17 mouse cellular contexts compared by ENCODE assay signal in genomic region chr13:69608734-69609133, GRCm38 (mm10). TPM values are rescaled to one million over a fixed set of nuclear protein-coding genes. Genes with fewer than 3 reads are reported as not detected.
DNase-seq lines count a peak whose midpoint lies in the region; TF ChIP-seq lines count a peak whose summit lies in the region.
"Had no signal": no experiment of that assay in that cellular context is flagged by ENCODE, and none has a peak within 500 bp of the region (broad histone marks: within the 10 kb centered on the region; RNA-seq: fewer than 3 reads in every experiment).

No protein-coding gene starts in this region.

- peak; percentile 13 for DNase-seq in ovary, adult 18-20 months (ENCODE audit: low spot score)
- DNase-seq in ovary, postnatal 10 days (ENCODE audit: low spot score): no peak
- DNase-seq in MEL (ENCODE audit: low read depth, low spot score): peak; percentile 62
- no peak for DNase-seq in testis, postnatal 10 days (ENCODE audit: low spot score)
- DNase-seq: adrenal gland, adult 2 months; adrenal gland, adult 8-10 months; adrenal gland, postnatal 10 days; adrenal gland, postnatal 14 days; adrenal gland, postnatal 25 days; adrenal gland, postnatal 36 days; B cell, adult 2 months; cerebellum, adult 11 months; cerebellum, adult 11-12 months; cerebellum, adult 18-20 months; cerebellum, adult 2 months had no signal

- H3K9me3 ChIP-seq in MEL (replicated peaks; ENCODE audit: insufficient read depth, low read length): no peaks in the 10 kb centered on the region
- H3K9me3 ChIP-seq: G1E had no signal

- H3K4me1 ChIP-seq in MEL (ENCODE audit: control insufficient read depth in 1 of 2, insufficient read depth in 2 of 2, low read length in 2 of 2): peaks cover 0 to 26% of the 10 kb centered on the region in 2 experiments; a peak in 2 of 4 replicates

- peaks cover 0 to 22% of the 10 kb centered on the region in 2 experiments; a peak in 3 of 4 replicates for H3K36me3 ChIP-seq in MEL (ENCODE audit: control insufficient read depth in 1 of 2, insufficient read depth in 2 of 2, low read length in 2 of 2)

- no peak overlapping the region; a peak in 1 of 4 replicates for H3K4me3 ChIP-seq in MEL (ENCODE audit: control insufficient read depth in 1 of 2, insufficient read depth in 1 of 2, low read depth in 2 of 2, low read length in 2 of 2)

- no peaks in the 10 kb centered on the region for H3K27me3 ChIP-seq in MEL (ENCODE audit: control insufficient read depth in 1 of 2, insufficient read depth in 2 of 2, low read length in 2 of 2)
- H3K27me3 ChIP-seq: Patski had no signal

- TF ChIP-seq CTCF in MEL (IDR thresholded peaks at IDR 0.05 in 2 of 3, conservative IDR thresholded peaks at IDR 0.05 in 1 of 3; ENCODE audit: control insufficient read depth in 1 of 3, insufficient read depth in 1 of 3, low read depth in 2 of 3, low read length in 3 of 3, poor library complexity in 1 of 3, severe bottlenecking in 1 of 3): no peak

- no peak overlapping the region for H3K27ac ChIP-seq in MEL (ENCODE audit: control insufficient read depth, low read depth, low read length)

- TF ChIP-seq RAD21 in MEL (IDR thresholded peaks at IDR 0.05; ENCODE audit: low read depth, low read length): no peak

- TF ChIP-seq EP300 in MEL (IDR thresholded peaks at IDR 0.05; ENCODE audit: low read depth in 1 of 2, low read length in 2 of 2): peak; percentile 37 to 59; a peak in 3 of 4 replicates

- TF ChIP-seq POLR2A in MEL (IDR thresholded peaks at IDR 0.05; ENCODE audit: control insufficient read depth in 1 of 2, insufficient read depth in 1 of 2, low read depth in 1 of 2, low read length in 2 of 2, poor library complexity in 1 of 2): no peak

- H3K79me2 ChIP-seq in MEL (ENCODE audit: control insufficient read depth, insufficient read depth, low read length, poor library complexity): peaks cover 18% of the 10 kb centered on the region

- no peak overlapping the region for H3K9ac ChIP-seq in MEL (ENCODE audit: control insufficient read depth, low read depth, low read length, poor library complexity, severe bottlenecking)

TF ChIP-seq in MEL, 35 proteins besides CTCF, POLR2A, EP300 and RAD21:
- peak; percentile 40; the same call in 1 of the 2 replicates for TF ChIP-seq RCOR1 (IDR thresholded peaks at IDR 0.05; ENCODE audit: low read depth, low read length)
- no peak for TF ChIP-seq BHLHE40 (IDR thresholded peaks at IDR 0.05; ENCODE audit: borderline replicate concordance, low read depth, low read length)
- peak; percentile 59 for TF ChIP-seq ETS1 (IDR thresholded peaks at IDR 0.05; ENCODE audit: low read depth, low read length)
- peak; percentile 38; the same call in 1 of the 2 replicates for TF ChIP-seq TAL1 (IDR thresholded peaks at IDR 0.05; ENCODE audit: low read length)
- TF ChIP-seq MAFK (IDR thresholded peaks at IDR 0.05; ENCODE audit: borderline replicate concordance, low read depth, low read length): no peak
- TF ChIP-seq GATA1 (IDR thresholded peaks at IDR 0.05; ENCODE audit: low read depth, low read length): peak; percentile 59
- TF ChIP-seq TCF12 (IDR thresholded peaks at IDR 0.05; ENCODE audit: low read depth, low read length): 0 out of 2 replicates have a peak, but pooled peaks have one; percentile 45
- peak; percentile 47; the same call in 1 of the 2 replicates for TF ChIP-seq SIN3A (IDR thresholded peaks at IDR 0.05; ENCODE audit: low read length)

RNA-seq across cellular contexts. Expression of gene Srd5a1, which starts 2.5 kb away (rescaled TPM):
- 4.0 and 7.7 TPM in 2 replicates for total RNA-seq in MEL (2012; rRNA removed)
- polyA plus RNA-seq in MEL (2012; ENCODE audit: insufficient read depth in 1 of 2, insufficient read length in 2 of 2, low read depth in 1 of 2, low replicate concordance in 2 of 2, missing spikeins in 1 of 2): 10 to 100 TPM in 1 of 2 experiments, not detected in 1; 10.5 TPM

Comparison
In these comparisons a context has a peak if more than half of its experiments do, and no peak if none do; other contexts are left out.
1. DNase-seq: peak in ovary, adult 18-20 months (single experiment) and MEL (single experiment); none in ovary, postnatal 10 days (single experiment) and testis, postnatal 10 days (single experiment).